Mouse (Mus musculus) thymus, postnatal 14 days (tissue): ENCODE measurements at regions not wholly inside any gene's neighbourhood (a gene's known extent, or its start where the extent isn't known, plus 50 kb on each side); places are given as distances from the start of the nearest gene placed in this dataset.

Experiments used
- DNase-seq: peaks from one replicate; pipeline ENCODE4 v3.0.0; 2021

DNA sequence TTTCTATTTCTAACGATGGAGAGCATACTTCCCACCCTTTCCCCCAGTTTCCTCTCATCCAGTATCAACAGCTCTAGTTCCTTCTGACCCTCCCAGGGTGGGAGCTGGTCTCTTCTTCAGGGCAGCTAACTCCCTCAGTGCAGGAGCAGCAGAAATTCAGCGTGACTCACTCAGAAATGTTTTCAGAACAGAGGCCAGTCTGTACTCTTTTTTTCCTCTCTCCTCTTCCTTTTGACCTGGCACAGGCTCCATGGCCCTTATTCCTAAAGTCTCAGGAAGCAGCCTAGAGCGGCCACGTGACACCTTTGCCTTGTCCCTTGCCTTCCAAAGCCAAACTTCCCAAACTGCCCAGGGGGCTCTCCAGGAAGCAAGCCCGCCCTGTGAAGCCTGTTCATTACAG lies 55.4 kb downstream of the Pja1 start:
- DNase-seq = no peak

DNA sequence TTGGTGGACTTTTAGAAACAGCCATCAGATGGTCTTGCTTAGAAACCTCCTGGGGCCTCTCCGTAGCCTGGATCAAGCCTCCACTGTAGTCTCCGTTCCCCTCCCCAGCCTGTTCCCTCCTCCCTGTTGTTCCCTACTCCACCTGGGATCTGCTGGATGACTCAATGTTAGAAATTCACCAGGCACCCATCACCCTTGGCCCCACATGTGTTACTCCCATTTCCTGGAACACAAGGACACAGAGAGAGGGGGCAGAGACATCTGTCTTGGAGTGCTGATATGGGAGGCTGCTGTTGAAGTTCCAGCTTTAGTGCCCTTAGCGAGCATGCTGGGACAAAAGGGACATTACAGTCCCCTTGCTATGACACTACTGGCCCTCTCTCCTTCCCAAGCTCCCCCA lies 60.1 kb downstream of the Pja1 start:
- no peak for DNase-seq

DNA sequence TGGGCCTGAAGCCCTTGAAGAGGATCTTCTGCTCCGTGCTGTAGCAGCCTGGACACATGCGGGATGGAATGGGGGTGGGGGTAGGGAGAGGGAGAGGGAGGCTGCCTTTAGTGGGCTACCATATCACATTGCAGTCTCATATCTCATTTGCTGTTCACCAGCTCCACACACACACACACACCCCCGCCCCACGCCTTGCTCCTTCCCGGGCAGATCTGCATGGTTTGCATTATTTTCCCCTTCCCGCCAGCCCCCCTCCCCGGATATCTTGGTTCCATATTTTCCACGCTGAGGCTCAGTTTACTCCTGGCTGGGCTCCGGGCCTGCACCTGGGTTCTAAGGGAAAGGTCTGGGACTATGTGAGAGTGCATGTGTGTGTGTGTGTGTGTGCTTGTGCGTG lies 61.2 kb downstream of the Pja1 start:
- no peak for DNase-seq

DNA sequence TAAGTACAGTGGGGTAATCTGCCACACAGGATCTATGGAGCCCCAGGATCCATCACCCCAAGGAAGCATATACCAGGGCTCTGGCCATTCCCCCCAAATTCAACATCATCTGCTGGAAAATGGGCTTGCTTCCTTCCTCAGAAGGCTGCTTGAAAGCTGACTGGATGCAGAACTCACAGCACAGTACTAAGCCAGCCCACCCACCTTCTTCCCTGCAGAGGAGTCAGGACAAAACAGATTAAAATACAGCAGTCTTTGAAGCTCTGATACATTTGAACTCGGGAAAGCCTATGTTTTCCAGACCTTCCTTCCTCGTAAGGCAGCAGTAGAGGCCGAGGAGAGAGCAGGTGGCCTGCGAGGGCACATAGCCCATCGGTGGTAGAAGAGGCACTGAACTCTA lies 61.7 kb downstream of the Pja1 start:
- DNase-seq = no peak

DNA sequence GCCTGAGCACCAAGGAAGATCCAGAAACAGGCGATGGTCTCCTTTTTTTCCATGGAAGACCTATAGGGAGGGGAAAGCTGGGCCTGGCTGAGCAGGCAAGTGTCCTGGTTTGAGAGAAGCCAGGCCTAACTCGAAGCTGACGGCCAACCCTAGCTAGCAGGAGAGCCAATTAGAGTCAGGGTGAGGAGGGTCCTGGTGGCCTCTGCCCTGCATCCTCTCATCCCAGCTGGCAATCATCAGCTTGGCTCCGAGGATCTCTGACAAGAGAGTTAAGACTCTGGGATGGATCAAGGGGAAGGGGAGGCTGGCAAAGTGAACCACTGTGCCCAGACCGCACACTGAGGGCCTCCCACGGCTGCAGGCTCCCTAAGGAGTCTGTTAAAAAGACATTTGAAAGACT lies 62.3 kb downstream of the Pja1 start:
- DNase-seq = no peak

DNA sequence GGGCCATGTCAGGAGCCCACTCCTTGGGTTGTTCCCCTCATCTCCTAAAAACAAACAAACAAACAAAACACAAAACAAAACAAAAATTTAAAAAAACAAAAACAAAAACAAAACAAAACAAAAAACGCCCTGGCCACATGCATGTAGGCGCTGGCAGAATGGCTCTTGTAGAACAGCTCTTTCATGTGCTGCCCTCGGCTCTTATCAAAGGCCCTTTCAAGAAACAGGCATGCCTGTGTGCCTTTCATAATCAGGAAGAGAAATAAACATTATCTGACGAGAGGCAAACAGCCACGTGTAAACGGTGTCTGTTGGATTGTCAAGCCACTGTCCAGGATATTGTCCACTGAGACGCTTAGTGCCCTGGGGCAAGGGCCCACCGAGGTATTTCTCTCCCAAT lies 65.2 kb downstream of the Pja1 start:
- DNase-seq = no peak

DNA sequence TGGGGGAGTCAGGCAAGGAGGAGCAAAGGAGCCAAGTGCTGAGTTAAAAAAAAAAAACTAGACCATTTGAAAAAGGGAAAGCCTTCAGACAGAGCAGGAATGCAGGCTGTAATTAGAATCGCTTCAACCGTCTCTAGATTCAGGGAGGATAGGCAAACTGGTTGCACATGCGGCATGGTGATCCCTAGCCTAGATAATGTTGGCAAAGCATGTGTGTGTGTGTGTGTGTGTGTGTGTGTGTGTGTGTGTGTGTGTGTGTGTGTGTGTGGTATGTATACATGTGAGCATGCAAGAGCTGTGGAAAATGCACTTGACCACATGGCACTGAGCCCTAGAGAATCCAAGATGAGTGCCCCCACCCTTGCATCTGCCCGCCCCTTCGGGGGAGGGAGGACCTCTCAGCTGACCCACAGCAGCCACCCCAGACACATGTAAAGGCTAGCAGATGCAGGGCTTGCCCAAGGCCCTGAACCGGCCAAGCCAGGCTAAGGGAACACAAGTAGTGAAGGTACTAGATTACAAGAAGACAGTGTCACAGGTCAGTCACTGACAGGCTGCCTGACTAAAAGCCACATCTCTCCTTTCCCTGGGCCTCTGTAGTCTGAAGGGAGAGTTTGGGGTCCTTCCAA lies 67.4 kb downstream of the Pja1 start:
- no peak for DNase-seq

DNA sequence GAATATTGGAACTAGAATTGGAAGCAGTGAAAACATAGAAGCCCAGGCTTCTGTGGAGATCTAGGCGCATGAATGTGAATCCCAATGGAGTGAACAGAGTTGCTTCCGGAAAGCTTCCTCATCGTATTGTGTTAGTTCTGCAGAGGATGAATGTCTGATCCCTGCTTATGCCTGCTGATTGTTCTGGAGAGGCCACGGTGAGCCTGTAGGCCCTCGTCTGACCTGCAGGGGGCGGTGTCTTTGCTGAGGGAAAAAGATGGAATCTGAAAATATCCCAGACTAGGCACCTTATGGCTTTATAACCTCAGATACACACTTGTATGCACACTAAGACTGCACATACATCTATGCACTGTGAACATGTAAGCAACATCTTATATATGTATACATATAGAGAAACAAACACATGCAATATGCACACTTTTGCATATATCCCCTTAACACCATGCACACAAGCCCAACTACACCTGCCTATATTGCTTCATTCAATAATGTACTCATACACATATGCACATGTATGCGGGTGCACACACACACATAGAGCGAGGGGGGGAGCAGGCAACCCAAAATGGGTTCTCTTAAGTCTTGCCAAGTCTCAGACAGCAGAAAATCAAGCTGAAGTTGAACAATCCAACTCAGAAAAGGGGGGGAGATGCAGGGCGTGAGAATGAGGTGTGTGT lies 68.1 kb downstream of the Pja1 start:
- DNase-seq = peak; percentile 24

DNA sequence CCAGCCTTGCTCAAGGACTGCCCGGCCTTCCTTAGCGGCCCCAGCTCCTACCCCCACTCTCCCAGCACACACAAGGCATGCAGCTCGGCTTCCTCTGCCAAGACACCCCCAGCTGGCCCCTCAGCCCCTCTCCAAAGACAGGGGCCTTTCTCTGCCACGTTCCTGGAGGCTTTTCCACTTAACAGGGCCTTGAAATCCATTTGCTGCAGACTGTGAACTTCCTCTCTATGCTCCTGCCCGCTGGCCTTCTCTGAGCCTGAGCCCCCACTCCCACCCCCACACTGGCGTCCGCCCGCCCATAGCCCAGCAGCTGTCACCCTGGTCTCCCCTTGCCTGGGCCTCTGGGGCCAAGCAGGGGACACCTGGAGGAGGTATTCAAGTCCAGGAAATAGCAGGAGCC lies 73.7 kb downstream of the Pja1 start:
- DNase-seq = no peak

DNA sequence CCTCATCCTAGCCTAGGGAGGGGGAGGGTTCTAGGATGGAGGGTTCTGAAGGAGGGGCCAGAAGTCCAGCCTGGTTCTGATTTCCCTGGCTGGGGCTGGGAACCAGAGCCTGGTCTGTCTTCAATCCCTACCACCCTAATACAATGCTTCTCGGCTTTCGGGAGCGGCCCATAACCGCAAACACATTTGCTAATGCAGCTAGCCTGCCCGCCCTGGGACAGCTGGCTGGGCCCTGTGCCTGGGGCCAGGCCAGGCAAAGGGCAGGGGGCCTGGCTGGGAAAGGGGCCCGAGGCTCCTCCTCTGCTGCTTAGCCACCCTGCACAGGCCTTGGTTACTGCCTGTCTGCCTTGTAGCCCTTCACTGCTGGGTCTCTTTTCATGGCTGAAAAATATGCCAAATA lies 74.9 kb downstream of the Pja1 start:
- no peak for DNase-seq

DNA sequence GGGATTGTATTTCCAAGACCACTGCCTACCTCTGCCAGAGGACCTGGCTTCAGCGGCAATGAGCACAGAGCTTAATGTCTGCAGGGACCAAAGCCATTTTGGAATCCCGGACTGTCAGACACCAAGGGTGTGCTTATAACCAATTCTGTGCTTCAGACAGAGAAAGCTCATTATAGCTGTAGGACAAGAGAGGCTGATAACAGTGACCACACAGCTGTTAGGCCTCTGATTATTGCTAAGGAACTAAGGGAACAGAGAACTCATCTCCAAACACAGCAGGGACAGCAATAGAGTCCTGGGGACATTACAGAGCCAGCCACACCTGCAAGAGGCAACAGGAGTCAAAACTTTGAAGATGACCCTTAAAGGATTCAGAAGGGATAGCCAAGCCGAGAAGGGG lies 76.0 kb downstream of the Pja1 start:
- DNase-seq = no peak

DNA sequence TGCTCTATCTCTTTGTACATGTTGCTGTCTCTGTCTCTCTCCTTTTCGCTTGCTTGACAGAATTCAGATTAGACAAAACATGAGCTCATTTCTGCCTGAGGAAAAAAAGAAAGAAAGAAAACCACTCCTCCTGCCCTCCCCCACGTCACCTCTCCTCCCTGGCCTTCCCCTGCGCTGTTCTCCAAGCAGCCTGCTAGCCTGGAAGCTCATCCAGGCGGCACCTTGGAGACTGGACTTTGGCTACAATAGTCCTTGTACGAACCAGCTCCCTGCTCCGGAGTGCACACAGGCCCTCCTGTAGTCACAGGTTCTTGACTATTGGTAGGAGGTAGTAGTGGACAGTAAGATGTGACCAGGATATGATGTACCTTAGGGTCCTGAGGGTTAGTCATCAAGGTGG lies 79.4 kb downstream of the Pja1 start:
- no peak for DNase-seq

DNA sequence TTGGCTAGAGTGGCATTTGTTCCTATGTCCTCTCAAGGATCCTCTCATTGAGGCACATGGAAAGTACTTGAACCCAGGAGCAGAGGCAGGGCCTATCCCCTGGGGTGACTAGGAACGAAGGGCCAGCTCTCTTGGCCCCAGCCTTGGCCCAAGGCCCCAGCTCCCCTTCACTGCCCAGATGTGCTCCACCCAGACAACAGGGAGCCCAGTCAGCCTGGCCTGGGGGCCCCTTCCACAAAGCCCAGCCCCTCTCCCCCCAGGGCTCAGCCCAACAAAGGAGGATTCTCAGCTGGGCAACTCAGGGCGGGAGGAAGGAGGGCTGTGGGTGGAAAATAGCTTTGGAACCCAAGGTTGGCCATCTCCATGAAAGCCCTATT lies 80.6 kb downstream of the Pja1 start:
- DNase-seq = no peak

DNA sequence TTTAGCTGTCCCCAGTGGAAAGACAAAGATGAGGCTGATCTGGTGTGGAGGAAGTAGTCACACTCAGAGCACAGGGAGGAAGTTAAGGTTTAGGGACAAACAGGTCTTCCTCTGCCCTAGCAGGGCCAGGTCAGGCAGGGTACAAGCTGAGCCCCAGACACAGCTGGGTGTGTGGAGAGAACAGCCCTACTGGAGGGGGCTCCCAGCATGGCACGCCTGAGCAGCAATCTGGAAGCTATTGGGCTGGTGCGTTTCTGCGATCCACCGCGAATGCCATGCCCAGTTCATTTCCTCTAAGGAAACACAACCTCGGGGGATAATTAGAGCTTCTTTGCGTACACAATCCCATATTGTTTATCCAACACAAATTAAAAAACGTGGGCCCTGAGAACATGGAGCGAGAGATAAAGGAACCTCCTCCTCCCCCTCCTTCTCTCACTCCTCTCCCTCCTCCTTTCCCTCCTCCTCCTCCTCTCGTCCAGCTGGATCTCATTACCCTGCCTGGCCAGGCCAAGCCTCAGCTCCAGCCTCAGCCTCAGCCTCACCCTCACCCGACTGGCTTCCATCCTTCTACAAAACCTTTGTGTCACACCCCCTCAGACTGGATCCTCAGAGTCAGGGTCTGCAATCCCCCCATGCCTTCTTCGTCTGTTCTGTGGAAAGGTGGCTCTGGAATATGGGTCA lies 81.2 kb downstream of the Pja1 start:
- no peak for DNase-seq

DNA sequence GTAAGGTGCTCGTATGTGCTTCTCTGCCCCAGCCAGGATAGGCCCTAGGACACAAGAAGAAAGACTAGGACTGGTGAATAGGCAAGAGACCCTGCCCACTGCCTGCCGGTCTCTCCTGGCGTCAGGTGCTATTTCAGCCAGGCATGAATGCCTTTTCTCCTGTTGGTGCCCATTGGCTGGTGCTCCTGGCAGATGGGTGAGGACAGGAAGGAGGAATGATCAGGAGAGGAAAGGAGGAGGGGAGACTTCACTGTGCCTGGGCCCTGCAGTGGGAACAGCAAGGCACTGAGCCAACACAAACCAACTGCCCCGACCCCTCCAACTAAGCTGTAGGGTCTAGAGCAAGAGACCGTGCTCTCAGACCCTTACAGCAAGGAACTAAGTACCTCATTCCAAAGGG lies 100.4 kb downstream of the Pja1 start:
- no peak for DNase-seq

DNA sequence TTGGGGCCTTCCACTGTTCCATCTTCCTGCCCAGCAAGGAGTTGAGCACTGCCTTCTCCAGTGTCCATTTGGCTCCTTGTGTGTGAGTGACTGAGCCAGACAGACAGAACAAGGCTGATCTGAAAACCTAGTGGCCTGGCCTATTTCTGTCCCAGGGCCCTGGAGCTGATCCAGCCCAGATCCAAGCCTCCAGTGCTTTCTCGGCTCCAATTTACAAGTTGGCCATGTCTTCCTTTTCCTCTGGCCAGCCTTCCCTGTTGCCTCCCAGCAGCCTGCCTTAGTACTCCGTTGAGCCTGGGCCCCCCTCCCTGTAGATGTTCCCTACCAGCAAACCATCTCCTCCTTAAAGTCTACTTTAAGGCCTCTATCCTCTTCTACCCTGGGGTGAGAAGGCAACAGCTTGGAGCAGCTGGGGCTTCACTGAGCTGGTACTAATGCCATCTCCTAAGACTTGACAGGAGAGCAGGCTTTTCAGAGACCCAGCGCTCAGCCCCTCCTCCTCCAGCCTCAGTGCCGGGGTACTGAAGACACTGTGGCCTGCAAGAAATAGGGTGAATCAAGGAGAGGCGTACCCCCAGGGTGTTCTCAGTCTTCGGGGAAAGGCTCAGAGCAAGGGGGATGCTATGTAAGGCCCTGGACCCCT lies 101.7 kb downstream of the Pja1 start:
- no peak for DNase-seq

DNA sequence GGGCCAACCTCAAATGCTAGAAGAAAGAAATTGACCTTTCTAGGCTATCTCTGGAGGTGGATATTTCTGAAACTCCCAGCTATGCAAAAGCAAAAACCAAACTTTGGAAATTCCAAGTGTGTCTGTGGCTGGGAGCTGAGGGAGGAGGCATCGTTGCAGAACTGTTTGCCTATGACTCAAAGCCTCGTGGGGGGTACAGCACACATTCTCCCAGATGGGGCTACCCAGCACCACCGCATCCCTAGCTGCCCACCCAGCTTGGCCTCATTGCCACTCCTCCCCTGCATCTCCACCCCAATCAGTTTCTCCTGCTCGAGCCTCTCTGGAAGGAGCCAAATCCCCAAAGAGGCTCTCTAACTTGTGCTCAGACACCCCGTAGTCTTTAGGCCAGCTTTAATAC lies 107.0 kb downstream of the Pja1 start:
- DNase-seq = no peak

DNA sequence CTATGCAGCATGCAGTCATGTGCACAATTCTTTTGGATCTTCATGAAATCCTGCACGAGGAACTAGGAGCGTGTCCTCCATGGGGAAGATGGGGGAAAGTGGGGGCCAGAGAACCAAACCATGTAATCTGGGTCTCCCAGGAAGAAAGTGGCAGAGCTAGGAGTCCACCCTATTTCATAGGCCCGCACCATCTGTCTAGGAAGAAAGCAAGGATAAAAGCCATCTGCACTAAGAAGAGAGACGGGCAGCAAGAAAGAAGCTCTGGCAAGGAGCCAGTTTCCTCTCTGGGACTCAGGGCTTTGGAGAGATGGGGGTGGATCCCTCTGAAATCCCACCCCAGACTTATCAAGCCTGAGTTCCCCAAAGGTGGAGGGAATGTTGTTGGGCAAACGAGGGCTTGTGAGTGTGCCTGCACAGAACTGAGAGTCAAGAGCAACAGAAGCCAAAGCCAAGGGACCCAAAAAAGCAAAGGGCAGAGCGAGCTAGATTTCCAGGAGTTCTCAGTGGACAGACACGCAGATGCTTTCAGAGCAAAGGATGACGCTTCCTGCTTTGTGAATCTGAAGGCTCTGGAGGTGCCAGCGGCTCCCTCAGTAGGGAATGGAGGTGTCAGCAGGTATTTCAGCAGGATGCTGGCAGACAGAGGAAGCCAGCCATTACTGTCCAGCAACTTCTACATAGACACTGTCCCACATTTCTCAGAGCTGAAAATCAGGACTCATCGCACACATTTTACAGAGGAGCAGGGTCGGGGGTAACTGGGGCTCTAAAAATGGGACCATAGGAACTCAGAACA lies 110.8 kb downstream of the Pja1 start:
- no peak for DNase-seq

DNA sequence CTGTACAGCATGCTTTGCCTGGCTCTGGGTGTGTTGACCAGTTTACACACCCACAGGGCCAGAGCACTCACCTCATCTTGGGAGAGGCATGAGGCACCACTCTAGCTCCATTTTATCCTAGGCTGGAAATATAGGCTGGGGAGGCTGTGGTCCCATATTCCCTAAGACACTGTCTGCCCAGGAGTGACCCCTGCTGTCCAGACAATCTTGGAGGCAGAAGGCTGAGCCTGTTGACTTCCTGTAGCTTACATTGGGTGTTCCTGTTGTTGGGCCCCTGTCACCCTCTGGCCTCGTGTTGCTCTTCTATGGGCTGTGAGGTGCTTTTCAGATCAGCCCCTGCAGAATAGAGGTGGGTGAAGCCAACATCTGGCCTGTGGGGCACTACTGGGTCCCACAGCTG lies 112.3 kb downstream of the Pja1 start:
- no peak for DNase-seq

DNA sequence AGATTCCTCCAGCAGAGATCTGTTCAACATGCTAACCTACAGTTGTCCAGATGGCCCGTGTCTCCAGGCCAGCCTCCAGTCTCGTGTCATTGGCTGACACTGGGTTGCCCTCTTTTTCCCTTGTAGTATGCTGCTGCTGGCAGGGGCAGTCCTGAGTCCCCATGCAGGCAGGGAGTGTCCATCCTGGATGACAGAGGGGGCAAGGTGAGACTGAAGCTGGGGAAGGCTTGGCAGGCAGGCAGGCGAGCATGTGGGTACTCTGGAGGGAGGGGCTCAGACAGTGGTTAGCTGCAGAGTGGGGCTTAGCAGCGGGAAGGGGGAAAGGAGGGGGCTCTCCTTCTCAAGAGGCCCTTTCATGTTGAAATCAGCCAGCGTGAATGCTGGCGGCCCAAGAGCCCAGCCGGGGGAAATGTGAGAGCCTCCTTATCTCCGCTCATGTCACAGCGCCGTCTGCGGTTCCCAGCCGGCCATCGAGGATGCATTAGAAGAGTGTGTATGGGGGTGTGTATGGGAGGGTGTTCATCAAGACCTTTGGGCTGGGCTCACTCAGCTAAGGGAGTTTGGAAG lies 112.9 kb downstream of the Pja1 start:
- DNase-seq = no peak

DNA sequence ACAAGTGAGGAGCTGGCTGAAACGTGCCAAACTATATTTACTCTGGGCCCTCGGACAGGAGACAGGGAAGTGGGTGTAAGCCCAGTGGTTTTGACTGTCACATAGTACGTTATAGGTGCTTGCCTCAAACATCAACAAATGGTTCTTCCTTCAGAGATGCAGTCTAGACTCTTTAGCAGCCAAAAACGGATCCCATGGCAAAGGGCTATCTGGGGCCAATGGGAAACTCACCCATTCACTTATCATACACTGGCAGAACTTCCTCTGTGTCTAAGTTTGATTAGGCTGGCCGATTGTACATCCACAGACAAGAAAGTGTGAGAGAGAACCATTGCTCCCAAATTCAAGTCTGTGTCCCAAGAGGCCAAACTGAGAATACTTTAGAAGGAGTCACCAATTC lies 115.9 kb downstream of the Pja1 start:
- DNase-seq = no peak

DNA sequence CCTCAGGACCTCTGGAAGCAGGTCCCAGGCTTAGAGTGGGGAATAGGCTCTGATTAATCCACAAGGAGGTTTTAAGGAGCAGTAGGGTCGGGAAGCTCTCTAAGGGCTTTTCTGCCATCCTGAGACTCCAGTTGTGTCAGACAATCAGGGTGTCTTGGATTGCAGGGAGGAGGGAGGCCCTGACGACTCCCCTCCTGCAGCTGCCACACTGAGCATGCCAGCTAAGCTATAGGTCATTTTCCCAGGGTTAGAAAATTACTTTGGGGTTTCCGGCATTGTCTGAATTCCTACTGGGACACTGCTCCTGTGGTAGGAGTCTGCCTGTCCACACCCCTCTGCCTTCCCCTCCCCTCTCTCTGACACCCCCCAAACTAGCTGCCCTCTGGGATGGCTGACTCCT lies 120.8 kb downstream of the Pja1 start:
- no peak for DNase-seq

DNA sequence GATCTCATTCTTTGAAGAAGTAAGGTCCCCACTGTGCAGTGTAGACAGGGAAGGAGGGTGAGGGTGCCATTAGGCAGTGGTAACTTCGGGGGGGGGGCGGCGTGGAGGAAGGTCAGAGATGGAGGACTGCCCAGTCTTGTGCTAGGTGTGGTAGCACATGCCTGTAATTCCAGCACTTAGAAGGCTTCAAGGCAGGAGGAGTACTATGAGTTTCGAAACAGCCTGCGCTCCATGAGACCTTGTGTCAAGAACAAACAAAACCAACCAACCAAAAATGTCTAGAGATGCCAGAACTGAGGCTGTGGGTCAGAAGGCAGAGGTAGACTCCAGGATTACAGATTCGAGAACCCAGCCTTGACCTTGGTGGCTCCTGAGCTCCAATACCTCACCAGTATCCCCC lies 130.8 kb downstream of the Pja1 start:
- no peak for DNase-seq
